Mouse (Mus musculus) ES-E14 (cell line): ENCODE measurements around the gene Pard6b. TPM values are rescaled to one million over a fixed set of nuclear protein-coding genes. Genes with fewer than 3 reads are reported as not detected.
"Not testable (repeated sequence)": the region's sequence is repeated elsewhere in the genome, so short reads cannot be mapped to it uniquely, and the experiment has no call there.

Source experiments
- DNase-seq: peaks from one replicate; pipeline ENCODE4 v3.0.0-alpha.2; 2013; ENCODE audit warnings: low read depth, low spot score
- H3K27ac ChIP-seq: 2 replicates; pipeline ENCODE4 v1.5.1; 2012; ENCODE audit warnings: low read depth, mild to moderate bottlenecking, low read length, moderate library complexity, mixed read lengths; ENCODE audit not compliant: poor library complexity, insufficient read depth, severe bottlenecking
- H3K36me3 ChIP-seq: 2 replicates; pipeline ENCODE4 v1.6.1; 2012; ENCODE audit warnings: mild to moderate bottlenecking, low read length, moderate library complexity, mixed read lengths; ENCODE audit not compliant: control insufficient read depth, poor library complexity, insufficient read depth, severe bottlenecking
- H3K4me1 ChIP-seq, 2 experiments: fragments of 150-350 bp in 1 of 2; sonication (generic) in 1 of 2; 2 replicates each; pipeline ENCODE4 v1.6.1; 2012; ENCODE audit warnings: low read length in 2 of 2, mild to moderate bottlenecking in 1 of 2, mixed read lengths in 1 of 2; ENCODE audit not compliant: control insufficient read depth in 2 of 2, insufficient read depth in 2 of 2, poor library complexity in 1 of 2
- H3K4me3 ChIP-seq, 2 experiments: fragments of 150-350 bp in 1 of 2; sonication (generic) in 1 of 2; 2 replicates each; pipeline ENCODE4 v1.5.1; 2012; ENCODE audit warnings: low read length in 2 of 2, low read depth in 1 of 2, mild to moderate bottlenecking in 1 of 2, mixed read lengths in 1 of 2; ENCODE audit not compliant: insufficient read depth in 1 of 2, poor library complexity in 1 of 2, severe bottlenecking in 1 of 2
- H3K9ac ChIP-seq: 2 replicates; pipeline ENCODE4 v1.6.1; 2012; ENCODE audit warnings: low read depth, mild to moderate bottlenecking, low read length, mixed read lengths; ENCODE audit not compliant: poor library complexity, insufficient read depth, severe bottlenecking
- H3K9me3 ChIP-seq: fragments of 150-350 bp; sonication (generic); 2 replicates; pipeline ENCODE4 v1.6.1; 2012; ENCODE audit warnings: low read depth, mild to moderate bottlenecking, low read length; ENCODE audit not compliant: control insufficient read depth, insufficient read depth
- CHD2 ChIP-seq: IDR thresholded peaks from 2 replicates; pipeline ENCODE4 v1.6.1; 2014; ENCODE audit warnings: mild to moderate bottlenecking, low read depth, low read length, inconsistent platforms
- HCFC1 ChIP-seq: IDR thresholded peaks from 2 replicates; pipeline ENCODE4 v1.6.1; 2012; ENCODE audit warnings: low read length, inconsistent platforms, borderline replicate concordance; ENCODE audit not compliant: insufficient read depth
- MAFK ChIP-seq: IDR thresholded peaks from 2 replicates; pipeline ENCODE4 v1.6.1; 2014; ENCODE audit warnings: mild to moderate bottlenecking, low read depth, low read length, inconsistent platforms; ENCODE audit not compliant: insufficient read depth
- ZC3H11A ChIP-seq: IDR thresholded peaks from 2 replicates; pipeline ENCODE4 v1.6.1; 2012; ENCODE audit warnings: low read depth, mild to moderate bottlenecking, inconsistent platforms, low read length, borderline replicate concordance
- ZNF384 ChIP-seq: IDR thresholded peaks from 2 replicates; pipeline ENCODE4 v1.6.1; 2012; ENCODE audit warnings: low read depth, low read length, inconsistent platforms
- in situ Hi-C, 2 experiments: fragments of 600-800 bp; cut with MboI; formaldehyde crosslinking; loops; one replicate each; pipeline ENCODE4 v1.15.1; 2025; ENCODE audit warnings: low sequenced_read_pairs in 2 of 2, inconsistent platforms in 1 of 2; ENCODE audit not compliant: unreplicated experiment in 2 of 2
- total RNA-seq: library from RNA; depleted of rRNA; stranded (reverse); fragments of 300-350 nt; gene quantifications from 2 replicates; pipeline ENCODE4 v1.2.3, GENCODE M21; 2012

Gene Pard6b
- total RNA-seq, 1 experiment = 15.3 TPM

GRCm38 (mm10) chr2:168052156-168052555, 28.6 kb upstream of the Pard6b start:
- TF ChIP-seq MAFK (no peak), ZNF384 (no peak), CHD2 (no peak), ZC3H11A (no peak), HCFC1 (no peak)
- H3K4me3 ChIP-seq = no peak overlapping the region
- no peaks in the 10 kb centered on the region for H3K36me3 ChIP-seq
- H3K27ac ChIP-seq = no peak overlapping the region
- no peak for DNase-seq
- H3K9ac ChIP-seq = no peak overlapping the region
- no peaks in the 10 kb centered on the region for H3K9me3 ChIP-seq
- peaks cover 0 to 14% of the 10 kb centered on the region in 2 experiments; a peak in 1 of 4 replicates for H3K4me1 ChIP-seq
- in situ Hi-C loops = no loop called here

GRCm38 (mm10) chr2:168052689-168053088, 28.1 kb upstream of the Pard6b start:
- Histone ChIP-seq H3K4me3 (no peak overlapping the region), H3K36me3 (no peaks in the 10 kb centered on the region), H3K9me3 (no peaks in the 10 kb centered on the region), H3K4me1 (peaks cover 0 to 17% of the 10 kb centered on the region in 2 experiments; a peak in 1 of 4 replicates), H3K27ac (no peak overlapping the region), H3K9ac (no peak overlapping the region)
- in situ Hi-C loops = no loop called here
- TF ChIP-seq MAFK (no peak), ZC3H11A (no peak), HCFC1 (no peak), ZNF384 (no peak), CHD2 (no peak)
- peak; percentile 46 for DNase-seq

GRCm38 (mm10) chr2:168054142-168054541, 26.7 kb upstream of the Pard6b start:
- Histone ChIP-seq H3K27ac (no peak overlapping the region), H3K4me1 (peaks cover 0 to 14% of the 10 kb centered on the region in 2 experiments; a peak in 1 of 4 replicates), H3K9me3 (no peaks in the 10 kb centered on the region), H3K9ac (no peak overlapping the region), H3K36me3 (no peaks in the 10 kb centered on the region), H3K4me3 (no peak overlapping the region)
- DNase-seq = no peak
- in situ Hi-C loops = no loop called here
- TF ChIP-seq HCFC1 = no peak
- no peak for TF ChIP-seq MAFK
- TF ChIP-seq ZNF384 = no peak
- TF ChIP-seq ZC3H11A = no peak
- no peak for TF ChIP-seq CHD2

- no peak for DNase-seq
- in situ Hi-C loops = no loop called here
- no peak overlapping the region for H3K27ac ChIP-seq
These were observed 24.7 kb upstream of the Pard6b start for GRCm38 (mm10) chr2:168055910-168056665.

GRCm38 (mm10) chr2:168056666-168056933, 24.2 kb upstream of the Pard6b start:
- peaks cover 0 to 11% of the 10 kb centered on the region in 2 experiments; a peak in 1 of 4 replicates for H3K4me1 ChIP-seq
- no peaks in the 10 kb centered on the region for H3K9me3 ChIP-seq
- H3K27ac ChIP-seq = no peak overlapping the region
- TF ChIP-seq CHD2 (no peak), ZNF384 (no peak), ZC3H11A (no peak), MAFK (no peak), HCFC1 (no peak)
- in situ Hi-C loops = no loop called here
- H3K9ac ChIP-seq = no peak overlapping the region
- no peak overlapping the region for H3K4me3 ChIP-seq
- DNase-seq = no peak
- no peaks in the 10 kb centered on the region for H3K36me3 ChIP-seq

More at GRCm38 (mm10) chr2:168055910-168056665, 24.7 kb upstream of the Pard6b start:
- peaks cover 0 to 9% of the 10 kb centered on the region in 2 experiments; a peak in 1 of 4 replicates for H3K4me1 ChIP-seq
- H3K9me3 ChIP-seq = no peaks in the 10 kb centered on the region
- no peak overlapping the region for H3K4me3 ChIP-seq
- H3K9ac ChIP-seq = no peak overlapping the region
- no peaks in the 10 kb centered on the region for H3K36me3 ChIP-seq
- no peak for TF ChIP-seq MAFK
- no peak for TF ChIP-seq CHD2
- TF ChIP-seq ZC3H11A = no peak
- TF ChIP-seq HCFC1 = no peak
- TF ChIP-seq ZNF384 = no peak

- H3K9ac ChIP-seq, in situ Hi-C loops, H3K27ac ChIP-seq, H3K36me3 ChIP-seq, DNase-seq, H3K4me3 ChIP-seq, H3K9me3 ChIP-seq: not testable (repeated sequence)
- peaks cover 0 to 11% of the 10 kb centered on the region in 2 experiments; a peak in 1 of 4 replicates for H3K4me1 ChIP-seq
These were observed 22.9 kb upstream of the Pard6b start for GRCm38 (mm10) chr2:168057876-168058275.
